Mouse (Mus musculus) spleen, postnatal 4 days (tissue): ENCODE data around the gene Oca2.

Source experiments
- DNase-seq, 2 experiments: peaks; one replicate each; pipeline ENCODE4 v3.0.0; 2022; ENCODE audit warnings: low spot score in 2 of 2

Oca2 gene

DNA sequence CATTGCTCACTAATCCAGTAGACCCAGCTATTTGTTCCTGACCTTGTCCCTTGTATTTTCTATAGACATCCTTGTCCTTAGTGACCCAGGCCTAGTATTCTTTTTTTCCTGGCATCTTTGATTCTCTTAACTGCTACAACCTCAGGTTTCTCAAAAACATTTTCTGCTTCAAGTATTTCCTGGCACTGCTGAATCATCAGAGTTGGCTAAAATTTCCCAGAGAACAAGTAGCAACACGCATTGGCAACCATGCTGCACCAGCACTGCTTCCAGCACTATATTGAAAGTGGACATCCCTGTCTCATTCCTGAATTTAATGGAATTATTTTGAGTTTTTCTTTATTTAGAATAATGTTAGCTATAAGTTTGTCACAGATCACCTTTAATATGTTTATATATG is 143.1 kb downstream of the Oca2 start:
- DNase-seq, result no peak

GRCm38 (mm10) chr7:56388295-56388694 is 148.7 kb downstream of the Oca2 start:
- DNase-seq, result no peak

GRCm38 (mm10) chr7:56418182-56418836 is 178.7 kb downstream of the Oca2 start:
- DNase-seq, result no peak

- no peak for DNase-seq
Observed at GRCm38 (mm10) chr7:56419253-56419844, 179.8 kb downstream of the Oca2 start.

DNA sequence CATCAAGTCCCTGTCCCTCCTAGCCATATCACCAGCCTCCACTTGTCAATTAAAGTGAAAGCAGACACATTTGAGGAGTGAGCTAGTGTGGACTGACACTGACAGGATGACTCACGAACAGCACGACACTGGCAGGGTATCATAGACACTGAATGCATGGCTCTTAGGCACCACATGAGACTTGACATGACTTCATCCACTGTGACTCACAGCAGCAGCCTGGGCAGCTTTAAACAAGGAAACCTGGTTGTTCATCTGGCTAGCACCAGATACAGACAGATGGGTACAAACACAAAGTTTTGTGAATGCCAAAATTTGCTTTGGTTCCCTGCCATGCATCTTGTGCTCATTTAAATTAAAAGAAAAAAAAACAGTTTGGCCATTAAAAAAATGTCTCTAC is 182.4 kb downstream of the Oca2 start:
- DNase-seq, result no peak

DNA sequence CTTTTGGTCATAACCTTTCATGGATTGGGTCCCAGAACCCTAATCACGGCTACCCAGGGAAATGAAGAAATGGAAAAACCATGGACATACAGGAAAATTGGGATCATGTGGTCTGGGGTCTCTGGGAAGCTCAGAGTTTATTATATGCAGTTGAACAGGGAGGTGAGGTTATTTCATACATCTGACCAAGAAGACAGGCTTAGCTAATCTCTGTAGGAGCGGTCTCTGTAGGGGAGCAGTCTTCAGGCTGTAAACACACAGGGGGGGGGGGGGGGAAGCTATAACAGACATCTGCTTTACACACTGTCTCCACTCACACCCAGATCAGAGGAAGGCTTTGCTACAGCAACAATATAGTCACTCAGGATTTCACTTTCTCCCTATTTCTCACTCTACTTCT is 184.0 kb downstream of the Oca2 start:
- no peak for DNase-seq

GRCm38 (mm10) chr7:56460814-56461520 is 221.4 kb downstream of the Oca2 start:
- DNase-seq, result no peak

DNA sequence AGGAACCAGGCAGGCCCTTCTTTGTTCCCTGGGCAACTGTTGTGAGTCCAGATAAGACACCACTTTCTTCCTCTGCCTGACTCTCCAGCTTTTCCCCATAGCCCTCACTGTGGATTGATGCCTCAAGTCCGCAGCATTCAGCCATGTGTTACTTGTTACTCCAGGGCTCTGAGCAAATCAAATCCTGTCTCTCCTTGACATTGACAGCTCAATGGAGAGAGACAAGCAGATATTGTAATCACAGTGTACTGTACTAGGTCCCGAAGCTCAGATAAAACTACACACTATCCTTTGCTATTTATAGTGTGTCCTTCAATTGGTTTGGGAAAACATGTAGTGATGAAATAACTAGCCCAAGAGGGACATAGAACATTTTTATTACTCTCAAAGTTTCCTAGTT is 258.7 kb downstream of the Oca2 start:
- DNase-seq, result no peak

- no peak for DNase-seq
Observed at GRCm38 (mm10) chr7:56499319-56499718, 259.8 kb downstream of the Oca2 start.

DNA sequence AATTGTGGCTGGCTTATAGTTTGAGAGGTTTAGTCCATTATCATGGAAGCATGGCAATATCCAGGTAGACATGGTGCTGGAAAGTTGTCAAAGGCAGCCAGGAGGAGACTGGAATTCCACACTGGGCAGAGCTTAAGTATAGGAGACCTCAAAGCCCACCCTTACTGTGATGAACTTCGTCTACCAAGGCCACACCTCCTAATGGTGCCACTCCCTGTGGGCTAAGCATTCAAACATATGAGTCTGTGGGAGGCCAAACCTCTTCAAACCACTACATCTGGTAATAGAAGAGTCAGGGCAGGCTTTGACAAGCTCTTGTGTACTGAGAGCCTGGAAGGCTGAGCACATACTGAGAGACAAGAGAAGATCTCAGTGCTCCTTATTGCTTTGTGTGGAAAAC is 260.2 kb downstream of the Oca2 start:
- DNase-seq, result no peak

- DNase-seq, result no peak
Observed at GRCm38 (mm10) chr7:56500438-56500837, 260.9 kb downstream of the Oca2 start.

DNA sequence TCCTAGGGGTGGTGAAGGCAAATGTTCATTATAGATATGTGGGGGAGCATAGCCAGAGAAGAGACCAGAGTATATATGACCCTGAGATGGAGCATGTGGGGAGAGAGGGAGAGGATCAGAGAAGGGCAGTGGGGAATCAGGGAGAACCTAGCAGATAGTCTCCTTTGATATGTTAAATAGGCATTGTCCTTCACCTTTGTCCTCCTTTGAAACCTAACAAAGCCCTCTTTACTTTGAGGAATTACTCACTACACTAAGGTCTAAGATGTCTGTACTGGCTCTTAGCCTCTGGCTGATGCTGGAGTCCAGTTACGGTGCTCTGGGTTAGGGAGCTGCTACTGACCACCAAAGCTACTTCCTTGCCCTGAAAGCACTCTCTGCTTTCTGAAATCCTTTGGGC is 279.0 kb downstream of the Oca2 start:
- no peak for DNase-seq

DNA sequence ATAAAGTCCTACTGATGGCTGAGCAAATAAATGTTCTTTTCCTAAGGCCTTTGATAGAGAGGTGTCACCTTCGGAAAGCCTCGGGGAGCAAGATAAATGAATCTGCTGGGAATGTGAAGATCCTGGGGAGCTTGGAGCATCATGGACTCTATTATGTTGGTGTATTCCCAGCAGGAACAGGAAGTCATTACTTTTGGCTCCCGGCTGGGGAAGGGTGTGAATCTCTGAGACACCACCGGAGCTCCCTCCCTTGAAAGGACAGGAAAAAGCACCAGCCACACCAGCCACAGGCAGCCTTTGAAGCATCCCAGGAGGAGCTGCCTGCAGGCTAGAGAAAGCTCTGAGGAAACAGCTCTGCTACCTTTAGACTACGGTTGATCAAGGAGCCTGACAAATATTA is 280.2 kb downstream of the Oca2 start:
- no peak for DNase-seq

GRCm38 (mm10) chr7:56534856-56535255 is 295.3 kb downstream of the Oca2 start:
- no peak for DNase-seq

- no peak for DNase-seq
Observed at GRCm38 (mm10) chr7:56549226-56549625, 309.7 kb downstream of the Oca2 start.

DNA sequence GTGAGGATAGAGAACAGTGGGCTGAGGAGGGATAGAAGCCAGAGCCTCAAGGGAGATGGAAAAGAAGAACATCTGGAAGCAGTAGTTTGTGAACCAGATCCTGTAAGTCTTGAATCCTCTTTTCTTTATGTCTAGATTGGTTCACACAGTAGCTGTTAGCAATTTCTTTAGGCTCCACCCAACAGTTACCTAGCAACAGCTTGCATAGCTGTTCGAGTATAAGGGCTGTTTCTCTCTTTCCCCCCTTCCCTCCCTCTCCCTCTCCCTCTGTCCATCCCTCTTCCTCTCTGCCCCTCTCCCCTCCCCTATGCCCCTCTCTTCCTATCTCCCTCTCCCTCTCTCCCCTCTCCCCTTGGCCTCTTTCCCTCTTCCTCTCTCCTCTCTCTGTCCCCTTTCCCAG is 312.2 kb downstream of the Oca2 start:
- no peak for DNase-seq
